Mouse (Mus musculus) olfactory bulb, adult 2 months (tissue): ENCODE results near the gene Tmem255b.

ENCODE experiments used
- CTCF ChIP-seq: fragments of 200-500 bp; IDR thresholded peaks from 2 replicates; pipeline ENCODE4 v1.5.1; 2012; ENCODE audit warnings: low read depth, mild to moderate bottlenecking, low read length, moderate library complexity; ENCODE audit not compliant: insufficient read depth
- POLR2A ChIP-seq: fragments of 200-500 bp; IDR thresholded peaks from 2 replicates; pipeline ENCODE4 v1.6.1; 2012; ENCODE audit warnings: mild to moderate bottlenecking, low read depth, low read length, moderate library complexity; ENCODE audit not compliant: insufficient read depth

- TF ChIP-seq CTCF (no peak), POLR2A (no peak)
Measured at GRCm38 (mm10) chr8:13512677-13513076, 77.7 kb downstream of the Tmem255b start.
